Mouse (Mus musculus) cerebellum, adult 2 months (tissue): ENCODE measurements at regions not wholly inside any gene's neighbourhood (a gene's known extent, or its start where the extent isn't known, plus 50 kb on each side); places are given as distances from the start of the nearest gene placed in this dataset.

ENCODE experiments used
- CTCF ChIP-seq: fragments of 200-500 bp; IDR thresholded peaks from 2 replicates; pipeline ENCODE4 v1.5.1; 2011; ENCODE audit warnings: low read depth, mild to moderate bottlenecking, control low read depth, low read length, moderate library complexity, borderline replicate concordance; ENCODE audit not compliant: insufficient read depth
- POLR2A ChIP-seq: fragments of 200-500 bp; IDR thresholded peaks from 2 replicates; pipeline ENCODE4 v1.6.1; 2011; ENCODE audit warnings: low read length, control low read depth, borderline replicate concordance; ENCODE audit not compliant: insufficient read depth

DNA sequence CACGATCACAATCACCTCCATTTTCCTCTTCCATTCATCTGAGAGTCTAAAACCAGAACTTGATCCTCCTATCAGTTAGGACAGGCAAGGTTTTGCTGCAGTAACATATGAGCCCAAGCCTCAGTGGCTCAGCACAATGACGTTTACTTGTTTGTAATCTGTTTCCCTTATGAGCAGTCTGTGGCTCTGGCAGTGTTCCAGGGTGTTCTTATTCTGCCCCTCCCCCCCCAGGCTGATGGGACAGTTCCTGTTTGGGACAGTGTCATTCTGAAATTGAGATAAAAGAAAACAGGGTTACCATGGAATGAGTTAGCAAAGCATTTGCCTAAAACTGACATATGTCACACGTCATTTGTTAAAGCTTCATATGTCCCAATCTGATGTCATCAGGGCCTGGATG lies 75.5 kb downstream of the Vcpkmt start:
- TF ChIP-seq CTCF (no peak), POLR2A (no peak)
